Mouse (Mus musculus): ENCODE results near the gene Gm11444.

DNA sequence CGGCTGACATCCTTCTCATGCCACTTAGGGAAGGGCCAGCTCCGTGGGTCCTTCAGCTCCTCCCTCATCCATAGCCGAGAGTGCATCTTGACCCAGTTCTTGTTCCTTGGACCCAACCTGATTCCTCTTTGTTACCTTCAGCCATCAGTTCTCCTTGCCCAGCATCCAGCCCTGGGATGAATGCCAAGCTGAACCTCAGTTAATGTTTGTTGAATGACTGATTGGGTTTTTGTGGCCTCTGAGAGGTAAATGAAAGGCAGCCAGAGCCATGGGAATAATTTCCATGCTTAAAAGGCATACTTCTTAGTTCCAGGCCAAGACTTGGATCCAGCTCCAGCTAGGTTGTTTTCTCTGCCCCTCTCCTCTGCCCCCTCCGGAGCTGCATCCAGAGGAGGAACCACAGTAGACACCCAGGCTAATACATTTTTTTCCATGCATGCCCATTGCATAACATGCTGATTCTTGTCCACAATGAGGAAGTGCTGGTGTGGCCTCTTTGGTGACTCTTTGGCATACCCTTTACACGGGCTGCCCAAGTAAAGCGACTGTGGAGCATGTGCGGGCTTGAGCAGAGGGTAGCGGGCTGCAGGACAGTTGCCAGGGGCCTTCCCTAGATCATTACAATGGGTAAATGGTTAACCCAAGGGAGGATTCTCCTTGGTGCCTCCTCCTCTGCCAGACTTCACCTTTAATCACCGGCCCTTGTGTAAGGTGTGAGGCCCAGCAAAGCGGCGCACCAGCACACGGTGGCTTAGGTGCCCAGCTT, 37.7 kb downstream of the Gm11444 start:
- TF ChIP-seq CTCF (IDR thresholded peaks at IDR 0.05; ENCODE audit: low read depth), result no peak
- TF ChIP-seq EP300 (IDR thresholded peaks at IDR 0.05; ENCODE audit: low read depth), result no peak

Measured in liver, postnatal 0 days (tissue).